Mouse (Mus musculus): ENCODE measurements around the gene Tmem178b. TPM values are rescaled to one million over a fixed set of nuclear protein-coding genes. Genes with fewer than 3 reads are reported as not detected.

Tmem178b gene
- polyA plus RNA-seq, 1 experiment from 2014 or later: 35.7 TPM

DNA sequence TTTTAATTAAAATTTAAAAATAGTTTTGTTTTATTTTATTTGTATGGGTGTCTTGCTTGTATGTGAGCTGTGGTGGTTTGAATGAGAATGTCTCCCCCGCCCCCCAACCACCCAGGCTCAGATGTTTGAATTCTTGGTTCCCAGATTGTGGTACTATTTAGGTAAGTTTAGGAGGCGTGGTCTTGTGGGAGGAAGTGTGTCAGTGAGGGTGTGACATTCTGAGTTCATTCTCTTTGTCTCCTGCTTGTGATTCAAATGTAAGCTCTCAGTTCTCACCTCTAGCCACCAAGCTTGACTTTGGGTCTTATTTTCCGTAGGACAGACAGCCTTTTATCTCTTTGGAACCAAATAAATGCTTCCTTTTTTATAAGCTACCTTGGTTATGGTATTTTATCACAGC lies 17.7 kb downstream of the Tmem178b start:
- ATAC-seq (replicated peaks): no peak
- Histone ChIP-seq H3K27ac (no peak overlapping the region), H3K4me2 (no peak overlapping the region), H3K36me3 (replicated peaks) (no peaks in the 10 kb centered on the region), H3K9me3 (no peaks in the 10 kb centered on the region), H3K27me3 (replicated peaks) (no peaks in the 10 kb centered on the region), H3K4me1 (peaks cover 5% of the 10 kb centered on the region; the same call in 1 of the 2 replicates), H3K4me3 (no peak overlapping the region), H3K9ac (no peak overlapping the region)
- 81% methylated on average over 3 of the region's 3 CpGs for WGBS

DNA sequence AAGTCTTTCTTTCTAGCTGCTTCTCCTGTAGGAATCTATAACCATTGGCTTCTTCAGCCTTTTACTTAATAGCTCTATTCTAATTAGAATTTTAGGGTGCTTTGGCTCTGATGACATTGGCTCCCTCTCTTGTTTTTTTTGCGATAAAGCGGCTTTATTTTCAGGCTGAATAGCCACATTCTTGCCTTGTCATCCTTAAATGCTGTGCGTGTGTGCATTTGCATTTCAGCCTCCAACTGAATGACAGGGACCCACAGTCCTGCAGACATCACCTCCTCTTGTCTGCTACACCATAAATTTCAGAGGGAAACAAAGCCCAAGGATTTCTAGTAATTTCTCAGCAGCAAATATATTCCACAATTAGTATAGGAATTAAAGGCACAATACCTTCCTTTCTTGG lies 23.4 kb downstream of the Tmem178b start:
- no peak overlapping the region for H3K27ac ChIP-seq
- no peaks in the 10 kb centered on the region for H3K27me3 ChIP-seq (replicated peaks)
- 27% methylated on average over 3 of the region's 3 CpGs for WGBS
- 0 out of 2 replicates have a peak, but pooled peaks have one; percentile 49 for ATAC-seq (replicated peaks)
- no peak overlapping the region for H3K4me3 ChIP-seq
- no peak overlapping the region for H3K9ac ChIP-seq
- H3K4me2 ChIP-seq: no peak overlapping the region
- H3K4me1 ChIP-seq: peaks cover 18% of the 10 kb centered on the region
- no peaks in the 10 kb centered on the region for H3K9me3 ChIP-seq
- no peaks in the 10 kb centered on the region for H3K36me3 ChIP-seq (replicated peaks)

DNA sequence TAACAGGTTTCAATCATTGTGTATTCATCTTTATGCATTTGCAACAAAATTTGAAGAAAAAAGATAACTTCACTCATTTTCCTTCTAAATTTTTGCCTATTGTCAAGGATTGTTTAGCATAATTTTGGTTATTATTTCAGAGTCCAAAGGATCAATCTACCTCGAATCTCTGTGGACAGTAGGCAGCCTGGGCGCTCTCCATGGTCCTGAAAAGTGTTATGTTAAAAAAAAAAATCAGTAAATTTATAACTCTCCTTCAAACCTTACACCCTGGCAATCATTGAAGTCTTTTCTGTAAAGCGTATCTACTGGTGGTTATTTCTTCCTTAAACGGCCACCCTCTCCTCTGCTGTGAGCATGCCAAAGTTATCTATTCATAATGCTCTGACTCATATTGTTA lies 26.2 kb downstream of the Tmem178b start:
- no peak overlapping the region for H3K27ac ChIP-seq
- ATAC-seq (replicated peaks): no peak
- WGBS: 65% methylated on average over 4 of the region's 4 CpGs
- H3K9me3 ChIP-seq: no peaks in the 10 kb centered on the region
- no peak overlapping the region for H3K4me3 ChIP-seq
- no peak overlapping the region for H3K4me2 ChIP-seq
- no peak overlapping the region for H3K9ac ChIP-seq
- H3K36me3 ChIP-seq (replicated peaks): no peaks in the 10 kb centered on the region
- no peaks in the 10 kb centered on the region for H3K27me3 ChIP-seq (replicated peaks)
- peaks cover 30% of the 10 kb centered on the region for H3K4me1 ChIP-seq

DNA sequence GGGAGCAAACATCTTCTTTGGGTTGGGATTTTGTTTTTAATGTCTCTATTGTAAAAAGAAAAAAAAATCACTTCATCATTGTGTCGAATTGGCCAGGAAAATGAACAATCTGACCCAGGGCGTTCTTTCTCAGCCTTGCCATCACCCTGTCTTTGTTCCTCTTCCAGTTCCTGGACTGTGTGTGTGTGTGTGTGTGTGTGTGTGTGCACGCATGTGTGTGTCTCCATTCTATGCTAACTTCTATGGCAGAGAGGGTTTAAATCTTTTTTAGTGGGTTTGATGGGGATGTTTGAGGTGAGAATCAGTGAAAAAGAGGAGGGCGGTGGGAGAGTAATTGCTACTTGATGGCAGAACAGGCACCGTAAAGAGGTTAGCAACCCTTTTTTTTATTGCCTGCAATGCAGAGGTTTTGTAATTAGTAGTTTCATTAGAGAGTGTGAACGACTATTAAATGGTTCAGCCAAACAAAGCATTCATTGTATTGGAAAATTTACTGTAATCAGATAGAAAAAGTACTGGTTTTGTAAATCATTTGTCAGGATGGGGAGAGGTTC lies 30.2 kb downstream of the Tmem178b start:
- Histone ChIP-seq H3K4me3 (no peak overlapping the region), H3K27me3 (replicated peaks) (no peaks in the 10 kb centered on the region), H3K9ac (no peak overlapping the region), H3K4me2 (no peak overlapping the region), H3K27ac (peak overlapping the region; percentile 22), H3K9me3 (no peaks in the 10 kb centered on the region), H3K4me1 (peaks cover 15% of the 10 kb centered on the region), H3K36me3 (replicated peaks) (no peaks in the 10 kb centered on the region)
- 50% methylated on average over 6 of the region's 6 CpGs for WGBS
- ATAC-seq (replicated peaks): no peak

DNA sequence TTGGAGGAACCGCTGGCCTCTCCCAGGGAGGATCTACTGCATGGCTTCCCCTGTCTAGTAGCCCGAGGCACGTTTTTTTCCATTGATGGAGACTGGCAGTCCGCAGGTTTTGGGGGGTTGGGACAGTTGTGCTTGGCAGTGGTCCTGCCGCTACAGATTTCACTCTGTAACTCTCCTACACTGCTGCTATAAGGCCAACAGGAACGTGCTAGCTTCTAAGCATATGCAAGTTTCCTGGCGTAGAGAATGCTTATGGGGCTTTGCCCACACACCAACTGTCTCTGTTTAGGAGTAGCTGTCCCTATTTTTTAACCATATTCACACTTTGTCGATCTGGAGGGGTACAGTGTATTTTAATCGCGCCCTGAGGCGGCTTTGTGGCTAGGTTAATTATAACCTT lies 30.8 kb downstream of the Tmem178b start:
- H3K27me3 ChIP-seq (replicated peaks): no peaks in the 10 kb centered on the region
- H3K4me3 ChIP-seq: no peak overlapping the region
- peaks cover 15% of the 10 kb centered on the region for H3K4me1 ChIP-seq
- WGBS: 53% methylated on average over 11 of the region's 11 CpGs
- H3K27ac ChIP-seq: peak overlapping the region; percentile 22
- no peak overlapping the region for H3K9ac ChIP-seq
- no peaks in the 10 kb centered on the region for H3K9me3 ChIP-seq
- ATAC-seq (replicated peaks): peak; percentile 71
- H3K4me2 ChIP-seq: no peak overlapping the region
- H3K36me3 ChIP-seq (replicated peaks): no peaks in the 10 kb centered on the region

DNA sequence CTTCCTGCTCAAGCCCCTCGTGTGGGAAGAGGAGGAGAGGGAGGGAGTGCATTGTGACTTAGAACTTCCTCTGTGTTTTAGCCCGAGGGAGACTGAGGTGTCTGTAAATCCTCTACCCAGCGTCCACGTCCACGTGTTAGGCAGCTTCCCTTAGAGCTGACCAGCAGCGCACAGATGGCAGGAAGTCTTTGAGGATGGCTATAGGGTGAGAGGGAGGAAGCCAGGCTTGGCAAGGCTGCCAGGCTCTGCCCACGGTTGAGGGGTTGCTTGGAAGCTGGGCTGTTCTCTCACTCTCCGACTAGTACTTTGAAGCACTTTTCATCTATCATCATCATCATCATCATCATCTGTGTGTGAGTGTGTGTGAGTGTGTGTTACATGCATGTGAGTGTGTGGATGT lies 41.9 kb downstream of the Tmem178b start:
- H3K9me3 ChIP-seq: no peaks in the 10 kb centered on the region
- no peak overlapping the region for H3K27ac ChIP-seq
- H3K9ac ChIP-seq: no peak overlapping the region
- H3K4me3 ChIP-seq: no peak overlapping the region
- no peak for ATAC-seq (replicated peaks)
- H3K4me1 ChIP-seq: peaks cover 13% of the 10 kb centered on the region
- 50% methylated on average over 8 of the region's 8 CpGs for WGBS
- H3K36me3 ChIP-seq (replicated peaks): no peaks in the 10 kb centered on the region
- no peak overlapping the region for H3K4me2 ChIP-seq
- no peaks in the 10 kb centered on the region for H3K27me3 ChIP-seq (replicated peaks)

DNA sequence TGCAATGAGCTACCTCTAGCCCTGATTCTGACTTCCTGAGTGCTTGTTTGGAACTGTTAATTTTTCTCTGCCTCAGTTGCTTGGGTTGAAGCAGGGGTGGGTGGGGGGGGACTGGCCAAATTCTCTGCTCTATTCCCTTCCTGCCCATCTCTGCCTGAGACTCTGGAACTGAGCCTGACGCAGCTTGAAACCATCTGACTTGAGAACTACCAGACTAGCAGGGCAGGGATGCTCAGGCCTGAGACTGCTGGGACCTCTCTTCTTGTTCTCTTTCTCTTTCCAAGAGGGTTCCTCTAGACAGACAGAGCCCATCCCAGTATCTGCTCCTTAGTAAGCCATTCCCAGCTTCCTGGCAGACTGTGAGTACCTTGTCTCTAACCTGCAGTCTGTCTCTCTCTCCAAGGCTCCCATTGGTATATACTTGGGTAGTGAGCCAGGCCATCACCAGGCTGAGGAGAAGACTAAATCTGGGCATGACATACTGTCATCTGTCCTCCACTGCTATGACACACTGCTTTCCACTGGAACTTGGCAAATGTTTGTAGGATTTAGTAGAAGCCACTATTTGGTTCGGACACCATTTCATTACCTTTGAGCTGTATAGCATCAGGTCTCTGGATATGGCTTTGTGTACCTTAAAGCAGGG lies 42.7 kb downstream of the Tmem178b start:
- WGBS: 85% methylated on average over 2 of the region's 2 CpGs
- no peak overlapping the region for H3K27ac ChIP-seq
- no peaks in the 10 kb centered on the region for H3K36me3 ChIP-seq (replicated peaks)
- no peak overlapping the region for H3K4me2 ChIP-seq
- ATAC-seq (replicated peaks): no peak
- H3K4me1 ChIP-seq: peaks cover 13% of the 10 kb centered on the region
- no peak overlapping the region for H3K4me3 ChIP-seq
- no peak overlapping the region for H3K9ac ChIP-seq
- no peaks in the 10 kb centered on the region for H3K9me3 ChIP-seq
- no peaks in the 10 kb centered on the region for H3K27me3 ChIP-seq (replicated peaks)

DNA sequence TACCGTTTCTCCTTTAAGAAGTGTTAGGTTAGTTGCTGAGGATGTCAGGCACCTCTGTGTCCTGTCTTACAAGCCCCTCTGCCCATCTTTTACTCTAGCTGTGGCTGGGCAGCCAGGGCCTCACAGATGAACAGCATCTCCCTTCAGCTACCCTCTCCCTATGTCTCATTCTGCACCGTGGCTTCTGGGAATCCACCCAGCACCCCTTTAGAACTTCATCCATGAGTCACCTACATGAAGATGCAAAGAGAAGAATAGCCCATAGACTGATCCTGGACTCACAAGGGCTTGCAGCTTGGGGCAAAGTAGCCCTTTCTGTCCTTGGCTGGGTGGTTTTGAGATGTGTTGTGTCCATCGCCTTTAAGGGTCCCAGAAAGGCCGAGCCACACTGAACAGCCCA lies 43.4 kb downstream of the Tmem178b start:
- no peak for ATAC-seq (replicated peaks)
- Histone ChIP-seq H3K36me3 (replicated peaks) (no peaks in the 10 kb centered on the region), H3K4me1 (peaks cover 13% of the 10 kb centered on the region), H3K9me3 (no peaks in the 10 kb centered on the region), H3K27me3 (replicated peaks) (no peaks in the 10 kb centered on the region), H3K4me2 (no peak overlapping the region), H3K27ac (no peak overlapping the region), H3K4me3 (no peak overlapping the region), H3K9ac (no peak overlapping the region)
- WGBS: 82% methylated on average over 4 of the region's 4 CpGs

DNA sequence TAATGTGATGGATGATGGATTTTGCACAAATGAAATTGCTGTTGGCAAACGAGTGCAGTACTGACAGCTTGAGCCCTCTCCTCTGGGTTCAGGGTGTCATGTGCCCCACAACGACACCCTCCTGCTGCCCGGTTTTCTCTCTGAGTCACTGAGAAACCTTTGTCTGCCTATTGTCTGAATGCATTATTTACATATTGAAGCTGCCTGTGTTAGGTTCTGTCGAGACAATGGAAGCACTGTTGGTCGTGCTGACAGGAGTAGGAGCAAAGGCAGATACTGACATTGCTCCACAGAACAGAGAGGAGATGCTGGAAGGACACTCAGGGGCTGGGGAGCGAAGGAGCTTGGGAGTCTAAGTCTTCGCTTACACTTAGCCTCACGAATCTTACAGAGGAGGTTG lies 44.2 kb downstream of the Tmem178b start:
- Histone ChIP-seq H3K27ac (peak overlapping the region; percentile 48; the same call in 1 of the 2 replicates), H3K9me3 (no peaks in the 10 kb centered on the region), H3K9ac (no peak overlapping the region), H3K4me1 (peaks cover 13% of the 10 kb centered on the region), H3K4me3 (no peak overlapping the region), H3K27me3 (replicated peaks) (no peaks in the 10 kb centered on the region), H3K4me2 (no peak overlapping the region), H3K36me3 (replicated peaks) (no peaks in the 10 kb centered on the region)
- 25% methylated on average over 8 of the region's 8 CpGs for WGBS
- no peak for ATAC-seq (replicated peaks)

DNA sequence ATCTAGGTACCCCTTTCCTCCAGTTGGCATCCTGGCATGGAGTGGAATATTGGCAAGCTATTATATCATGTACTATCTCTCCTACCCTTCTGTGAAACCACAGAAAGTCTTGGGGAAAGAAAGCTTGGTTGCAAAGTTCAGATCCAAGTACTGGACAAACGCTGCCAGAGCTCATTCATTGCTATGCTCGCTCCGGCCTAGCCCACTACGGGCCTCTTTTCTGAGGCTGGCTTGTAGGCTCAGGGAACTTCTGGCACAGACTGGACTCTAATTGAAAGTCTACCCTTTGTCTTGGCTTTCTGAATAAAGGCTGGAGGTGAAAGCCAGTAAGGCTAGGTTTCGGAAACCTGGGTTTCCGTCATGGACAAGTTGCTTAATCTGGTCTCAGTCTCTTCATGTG lies 44.7 kb downstream of the Tmem178b start:
- Histone ChIP-seq H3K9ac (no peak overlapping the region), H3K36me3 (replicated peaks) (no peaks in the 10 kb centered on the region), H3K9me3 (no peaks in the 10 kb centered on the region), H3K4me1 (peaks cover 13% of the 10 kb centered on the region), H3K27me3 (replicated peaks) (no peaks in the 10 kb centered on the region), H3K4me3 (no peak overlapping the region), H3K27ac (peak overlapping the region; percentile 48; the same call in 1 of the 2 replicates), H3K4me2 (no peak overlapping the region)
- WGBS: 80% methylated on average over 6 of the region's 6 CpGs
- ATAC-seq (replicated peaks): no peak

DNA sequence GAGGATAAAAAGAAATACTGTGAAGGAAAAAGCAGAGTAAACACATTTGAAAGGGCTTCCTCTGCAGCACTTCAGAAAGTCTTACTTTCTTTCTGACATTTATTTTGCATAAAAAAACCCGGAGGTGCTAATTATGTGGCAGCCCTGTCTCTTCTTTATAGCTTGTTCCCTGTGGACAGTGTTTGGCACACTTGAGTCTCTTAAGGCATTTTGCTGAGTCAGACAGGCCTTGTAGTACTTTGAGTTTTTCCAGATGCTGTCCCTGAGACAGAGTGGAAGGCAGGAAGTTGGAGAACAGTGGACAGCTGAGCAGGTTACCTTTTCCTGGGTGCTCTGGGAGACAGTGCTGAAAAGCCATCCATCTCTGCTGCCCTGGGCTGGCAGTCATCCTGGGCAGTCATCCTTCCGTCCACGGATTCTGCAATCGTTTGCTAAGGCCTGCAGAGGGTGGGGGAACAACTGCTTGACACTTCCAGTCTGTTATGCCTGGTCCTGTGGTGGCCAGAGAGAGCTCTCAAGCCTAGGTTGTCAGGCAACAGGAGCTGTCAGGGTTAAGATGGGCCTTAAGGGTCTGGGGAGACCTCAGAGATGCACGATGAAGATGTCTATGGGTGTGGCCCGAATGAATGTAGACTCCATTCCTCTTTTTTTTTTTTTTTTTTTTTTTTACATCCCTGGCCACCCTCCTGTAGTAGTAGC lies 46.1 kb downstream of the Tmem178b start:
- 0 out of 2 replicates have a peak, but pooled peaks have one; percentile 50 for ATAC-seq (replicated peaks)
- peaks cover 13% of the 10 kb centered on the region for H3K4me1 ChIP-seq
- H3K27ac ChIP-seq: no peak overlapping the region
- H3K9ac ChIP-seq: no peak overlapping the region
- no peak overlapping the region for H3K4me3 ChIP-seq
- 89% methylated on average over 6 of the region's 6 CpGs for WGBS
- H3K36me3 ChIP-seq (replicated peaks): no peaks in the 10 kb centered on the region
- no peaks in the 10 kb centered on the region for H3K27me3 ChIP-seq (replicated peaks)
- H3K9me3 ChIP-seq: no peaks in the 10 kb centered on the region
- no peak overlapping the region for H3K4me2 ChIP-seq

DNA sequence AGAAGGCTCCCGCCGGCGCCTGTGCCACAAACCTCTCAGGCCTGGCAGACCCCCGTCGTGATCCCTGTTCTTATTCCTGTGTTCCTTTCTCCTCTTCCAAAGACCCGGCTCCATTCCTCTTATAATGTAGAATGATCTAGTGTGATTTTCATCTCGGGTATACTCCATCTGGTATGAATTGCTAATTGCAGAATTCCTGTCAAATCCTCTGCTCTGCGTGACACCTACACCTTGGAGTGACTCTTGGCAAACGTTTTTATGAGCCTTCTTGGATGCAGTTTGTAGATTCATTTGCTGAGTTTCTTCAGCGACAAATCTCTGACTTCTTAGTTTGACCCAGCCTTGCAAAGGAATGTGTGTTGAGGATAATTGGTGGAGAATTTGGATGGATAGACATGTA lies 53.4 kb downstream of the Tmem178b start:
- H3K4me1 ChIP-seq: 0 out of 2 replicates have a peak, but pooled peaks cover 9% of the 10 kb centered on the region
- no peak overlapping the region for H3K9ac ChIP-seq
- H3K4me3 ChIP-seq: no peak overlapping the region
- WGBS: 91% methylated on average over 10 of the region's 10 CpGs
- no peak for ATAC-seq (replicated peaks)
- H3K4me2 ChIP-seq: no peak overlapping the region
- H3K27me3 ChIP-seq (replicated peaks): no peaks in the 10 kb centered on the region
- no peaks in the 10 kb centered on the region for H3K9me3 ChIP-seq
- no peaks in the 10 kb centered on the region for H3K36me3 ChIP-seq (replicated peaks)
- no peak overlapping the region for H3K27ac ChIP-seq

DNA sequence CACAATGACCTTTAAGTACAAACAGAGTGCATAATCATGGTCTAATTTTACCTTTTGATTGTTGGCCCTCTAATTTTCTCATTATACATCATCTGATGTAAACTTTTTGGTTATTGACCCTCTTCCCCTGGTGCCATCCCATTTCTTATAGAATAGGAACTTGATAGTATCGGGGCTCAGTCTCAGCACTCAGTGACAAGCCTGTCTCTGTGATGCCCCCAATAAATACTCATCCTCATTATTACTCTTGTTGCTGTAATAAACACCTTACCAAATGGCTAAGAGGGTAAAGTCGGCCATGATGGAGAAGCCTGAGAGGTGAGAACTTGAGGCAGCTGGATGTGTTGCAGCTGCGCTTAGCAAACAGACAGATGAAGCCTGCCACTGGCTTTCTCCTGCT lies 63.5 kb downstream of the Tmem178b start:
- Histone ChIP-seq H3K9ac (no peak overlapping the region), H3K36me3 (replicated peaks) (no peaks in the 10 kb centered on the region), H3K27me3 (replicated peaks) (no peaks in the 10 kb centered on the region), H3K27ac (no peak overlapping the region), H3K4me1 (no peaks in the 10 kb centered on the region), H3K9me3 (no peaks in the 10 kb centered on the region), H3K4me3 (no peak overlapping the region), H3K4me2 (no peak overlapping the region)
- ATAC-seq (replicated peaks): no peak
- 90% methylated on average over 3 of the region's 3 CpGs for WGBS
